Mouse (Mus musculus) heart, embryonic 14.5 days (tissue): ENCODE data around the gene Mrpl19. TPM values are rescaled to one million over a fixed set of nuclear protein-coding genes. Genes with fewer than 3 reads are reported as not detected.

Experiments used
- ATAC-seq: fragments of 200-750 bp; cut with Nextera tagmentation; 2 replicates; pipeline ENCODE4 v1.8.0; 2017; ENCODE audit warnings: low read depth, moderate TSS enrichment; ENCODE audit not compliant: insufficient number of reproducible peaks, insufficient read depth, low FRiP score
- H3K27ac ChIP-seq, 2 experiments: fragments of 200-500 bp in 1 of 2; fragments of 300-500 bp in 1 of 2; sonication (generic) in 1 of 2; replicated peaks in 1 of 2; 2 replicates each; pipeline ENCODE4 v1.5.1; 2012 to 2014; ENCODE audit warnings: low read depth in 2 of 2, low read length in 2 of 2, control low read depth in 1 of 2, mild to moderate bottlenecking in 1 of 2, mixed read lengths in 1 of 2; ENCODE audit not compliant: control insufficient read depth in 1 of 2, insufficient read depth in 1 of 2
- H3K27me3 ChIP-seq: fragments of 300-500 bp; sonication (generic); 2 replicates; pipeline ENCODE4 v1.6.1; 2014; ENCODE audit warnings: mild to moderate bottlenecking, low read length, control low read depth; ENCODE audit not compliant: control insufficient read depth, insufficient read depth
- H3K36me3 ChIP-seq: fragments of 300-500 bp; sonication (generic); 2 replicates; pipeline ENCODE4 v1.6.1; 2014; ENCODE audit warnings: mild to moderate bottlenecking, control low read depth, low read length, mixed read lengths; ENCODE audit not compliant: control insufficient read depth, insufficient read depth
- H3K4me1 ChIP-seq, 2 experiments: fragments of 200-500 bp in 1 of 2; fragments of 300-500 bp in 1 of 2; sonication (generic) in 1 of 2; 2 replicates each; pipeline ENCODE4 v1.6.1; 2012 to 2014; ENCODE audit warnings: low read length in 2 of 2, control low read depth in 1 of 2, mixed read lengths in 1 of 2; ENCODE audit not compliant: control insufficient read depth in 2 of 2, insufficient read depth in 2 of 2
- H3K4me2 ChIP-seq: fragments of 300-500 bp; sonication (generic); 2 replicates; pipeline ENCODE4 v1.6.1; 2014; ENCODE audit warnings: mild to moderate bottlenecking, low read length
- H3K4me3 ChIP-seq, 2 experiments: fragments of 200-500 bp in 1 of 2; fragments of 300-500 bp in 1 of 2; sonication (generic) in 1 of 2; 2 replicates each; pipeline ENCODE4 v1.5.1; 2012 to 2014; ENCODE audit warnings: low read length in 2 of 2, mild to moderate bottlenecking in 2 of 2, control low read depth in 1 of 2, low read depth in 1 of 2, moderate library complexity in 1 of 2; ENCODE audit not compliant: control insufficient read depth in 1 of 2, insufficient read depth in 1 of 2
- H3K9ac ChIP-seq: fragments of 300-500 bp; sonication (generic); 2 replicates; pipeline ENCODE4 v1.6.1; 2014; ENCODE audit warnings: mild to moderate bottlenecking, low read length
- H3K9me3 ChIP-seq: fragments of 300-500 bp; sonication (generic); 2 replicates; pipeline ENCODE4 v1.6.1; 2016; ENCODE audit warnings: low read length, control low read depth; ENCODE audit not compliant: control insufficient read depth
- WGBS: fragments of 180-500 bp; shearing (Covaris S2); extraction: QIAGEN DNeasy Blood & Tissue Kit; methylation state at CpG from one replicate; pipeline ENCODE4 v1.1.7; 2014; 5-methylcytosine and 5-hydroxymethylcytosine counted together
- polyA plus RNA-seq: library from polyadenylated mRNA; unstranded; fragments of >200 nt; fragmentation: Nextera tagmentation; extraction: Ambion mirVana; gene quantifications from 2 replicates; pipeline ENCODE4 v1.2.1, GENCODE M21; 2014

Mrpl19 gene
- polyA plus RNA-seq, 1 experiment from 2014 or later, result 47.0 TPM

- 80% methylated on average over 25 of the region's 25 CpGs for WGBS
- Histone ChIP-seq H3K9ac (no peak overlapping the region), H3K9me3 (no peaks in the 10 kb centered on the region), H3K4me3 (no peak overlapping the region), H3K27ac (no peak overlapping the region), H3K4me2 (no peak overlapping the region), H3K4me1 (no peaks in the 10 kb centered on the region), H3K27me3 (no peaks in the 10 kb centered on the region), H3K36me3 (no peaks in the 10 kb centered on the region)
- ATAC-seq, result no peak
Measured at GRCm38 (mm10) chr6:81910302-81910855, 55.4 kb downstream of the Mrpl19 start.

Other genes with a start within 250 kb of the Mrpl19 start
- gene Gcfc2, start 42.3 kb downstream of the Mrpl19 start, polyA plus RNA-seq, result 6.5 and 7.0 TPM in 2 replicates
- gene Eva1a, start 75.1 kb upstream of the Mrpl19 start, polyA plus RNA-seq, result 5.7 and 6.0 TPM in 2 replicates